Mouse (Mus musculus): Measurements from ENCODE around the gene Oxct2b. TPM values are rescaled to one million over a fixed set of nuclear protein-coding genes. Genes with fewer than 3 reads are reported as not detected.
"Not testable (repeated sequence)": the region's sequence is repeated elsewhere in the genome, so short reads cannot be mapped to it uniquely, and the experiment has no call there.

Oxct2b gene
- polyA plus RNA-seq, 1 experiment from 2014 or later: 0.45 TPM

DNA sequence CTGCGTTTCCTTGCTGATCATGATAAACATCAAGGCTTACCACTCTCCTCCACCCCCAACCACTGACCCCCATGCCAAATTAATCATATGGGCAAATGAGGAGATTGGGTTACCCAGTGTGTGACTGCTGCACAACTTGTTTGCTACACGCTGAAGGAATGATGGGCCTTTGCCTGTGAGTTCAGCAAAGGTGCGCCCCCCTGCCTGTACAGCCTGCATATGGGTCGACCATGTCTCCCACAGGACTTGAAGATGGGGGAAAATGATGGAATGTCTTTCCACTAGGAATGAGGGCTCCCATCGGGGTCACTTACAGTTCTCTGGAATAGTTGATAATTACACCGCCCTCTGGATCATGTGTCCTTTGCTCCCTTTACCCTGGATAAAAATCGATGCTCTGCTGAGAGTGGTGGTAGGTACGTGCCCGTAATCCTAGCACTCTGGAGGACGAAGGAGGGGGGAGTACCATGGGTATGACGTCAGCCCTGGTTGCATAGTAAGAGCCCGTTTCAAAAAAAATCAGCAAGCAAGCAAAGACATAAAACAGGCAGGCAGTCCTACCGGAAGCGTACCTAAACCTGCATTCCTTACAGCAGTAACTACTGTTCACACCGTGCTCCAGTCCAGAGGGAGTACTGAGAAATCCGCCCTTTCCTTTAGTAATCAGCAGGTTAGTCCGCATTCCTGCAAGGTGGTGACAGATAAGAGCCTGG lies 22.8 kb upstream of the Oxct2b start:
- no peaks in the 10 kb centered on the region for H3K36me3 ChIP-seq
- 0 out of 2 replicates have a peak, but pooled peaks have one; percentile 27 for ATAC-seq (ENCODE audit: low read depth)
- H3K9ac ChIP-seq: no peak overlapping the region
- no peak overlapping the region for H3K27ac ChIP-seq (replicated peaks)
- H3K9me3 ChIP-seq: no peaks in the 10 kb centered on the region
- H3K4me2 ChIP-seq: 0 out of 2 replicates have a peak overlapping the region, but pooled peaks have one; percentile 5
- no peaks in the 10 kb centered on the region; the same call in 1 of the 2 replicates for H3K27me3 ChIP-seq
- 65% methylated on average over 17 of the region's 17 CpGs for WGBS
- no peak overlapping the region for H3K4me3 ChIP-seq
- no peaks in the 10 kb centered on the region for H3K4me1 ChIP-seq (replicated peaks)

DNA sequence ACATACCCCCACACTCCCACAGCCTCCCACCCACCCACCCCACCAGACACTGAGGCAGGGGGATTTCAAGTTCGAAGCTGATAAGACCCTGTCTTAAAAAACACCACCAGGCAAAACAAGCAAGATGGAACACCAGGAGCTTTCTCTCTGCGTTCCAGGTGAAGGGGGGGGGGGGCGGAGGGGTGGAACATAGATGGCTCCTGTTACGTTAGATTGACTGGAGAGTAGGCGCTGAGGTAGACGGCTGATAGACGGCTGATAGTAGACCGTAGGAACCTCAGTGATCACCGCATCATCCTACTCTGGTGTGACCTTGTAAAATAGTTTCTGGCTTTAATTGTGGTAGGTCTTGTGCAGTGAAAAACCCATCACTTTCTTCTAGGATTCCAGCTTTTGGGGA lies 22.2 kb upstream of the Oxct2b start:
- Histone ChIP-seq H3K4me1 (replicated peaks) (no peaks in the 10 kb centered on the region), H3K27me3 (no peaks in the 10 kb centered on the region; the same call in 1 of the 2 replicates), H3K4me3 (no peak overlapping the region), H3K9ac (no peak overlapping the region), H3K4me2 (no peak overlapping the region), H3K9me3 (no peaks in the 10 kb centered on the region), H3K36me3 (no peaks in the 10 kb centered on the region), H3K27ac (replicated peaks) (no peak overlapping the region)
- WGBS: 74% methylated on average over 9 of the region's 9 CpGs
- no peak for ATAC-seq (ENCODE audit: low read depth)

DNA sequence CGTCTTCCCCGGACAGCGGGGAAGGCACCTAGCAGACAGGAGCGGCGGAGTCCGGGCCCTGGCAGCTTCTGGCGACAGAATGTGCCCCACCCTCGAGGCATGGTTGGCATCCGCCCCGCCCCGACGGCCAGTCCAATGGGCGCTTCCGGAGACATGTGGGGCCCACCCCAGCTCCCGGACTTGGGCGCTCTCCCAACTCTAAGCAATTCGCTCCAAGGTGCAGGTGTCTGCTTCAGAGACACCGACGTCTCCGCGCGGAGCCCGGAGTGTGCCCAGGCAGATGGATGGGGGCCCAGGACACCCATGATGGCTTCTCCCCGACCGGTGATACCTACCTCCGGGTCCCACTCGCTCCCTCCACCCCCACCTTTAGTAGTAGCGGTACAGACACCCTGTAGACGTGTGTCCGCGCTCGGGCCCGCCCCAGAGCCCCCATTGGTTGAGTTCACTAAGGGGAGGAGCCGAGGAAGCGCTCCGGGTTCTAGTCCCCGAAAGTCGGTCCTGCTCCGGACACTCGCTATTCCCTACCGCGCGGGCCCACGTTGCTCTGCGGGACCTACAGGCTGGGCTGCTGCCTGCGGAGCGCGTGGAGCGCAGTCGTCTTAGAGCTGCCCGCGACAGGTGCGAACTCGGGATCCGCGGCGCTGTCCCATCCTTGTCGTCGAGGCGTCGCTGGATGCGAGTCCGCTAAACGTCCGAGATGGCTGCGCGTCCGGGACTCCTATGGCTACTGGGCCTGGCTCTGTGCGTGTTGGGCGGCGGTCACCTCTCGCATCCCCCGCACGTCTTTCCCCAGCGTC lies 11.2 kb upstream of the Oxct2b start, which contains the start of gene Bmp8b:
Bmp8b (plus strand) TSS at position 515 of the 800 bp plus-strand sequence.
- Histone ChIP-seq H3K27me3 (peaks cover 55% of the 10 kb centered on the region), H3K9me3 (no peaks in the 10 kb centered on the region), H3K27ac (replicated peaks) (no peak within 1 kb of the TSS), H3K9ac (peak within 1 kb of the TSS; percentile 23; the same call in 1 of the 2 replicates), H3K4me2 (peak within 1 kb of the TSS; percentile 50), H3K36me3 (no peaks in the 10 kb centered on the region), H3K4me3 (peak within 1 kb of the TSS; percentile 27), H3K4me1 (replicated peaks) (peaks cover 10% of the 10 kb centered on the region)
- peak; percentile 60 for ATAC-seq (ENCODE audit: low read depth)
- WGBS: 6% methylated on average over 75 of the region's 75 CpGs

GRCm38 (mm10) chr4:123105451-123105790 lies 10.6 kb upstream of the Oxct2b start:
- no peaks in the 10 kb centered on the region for H3K9me3 ChIP-seq
- no peaks in the 10 kb centered on the region for H3K36me3 ChIP-seq
- peaks cover 55% of the 10 kb centered on the region for H3K27me3 ChIP-seq
- peak overlapping the region; percentile 50 for H3K4me2 ChIP-seq
- WGBS: 28% methylated on average over 24 of the region's 24 CpGs
- H3K4me3 ChIP-seq: peak overlapping the region; percentile 27
- no peak overlapping the region for H3K27ac ChIP-seq (replicated peaks)
- peak overlapping the region; percentile 23; the same call in 1 of the 2 replicates for H3K9ac ChIP-seq
- H3K4me1 ChIP-seq (replicated peaks): peaks cover 10% of the 10 kb centered on the region
- peak; percentile 57; the same call in 1 of the 2 replicates for ATAC-seq (ENCODE audit: low read depth)

DNA sequence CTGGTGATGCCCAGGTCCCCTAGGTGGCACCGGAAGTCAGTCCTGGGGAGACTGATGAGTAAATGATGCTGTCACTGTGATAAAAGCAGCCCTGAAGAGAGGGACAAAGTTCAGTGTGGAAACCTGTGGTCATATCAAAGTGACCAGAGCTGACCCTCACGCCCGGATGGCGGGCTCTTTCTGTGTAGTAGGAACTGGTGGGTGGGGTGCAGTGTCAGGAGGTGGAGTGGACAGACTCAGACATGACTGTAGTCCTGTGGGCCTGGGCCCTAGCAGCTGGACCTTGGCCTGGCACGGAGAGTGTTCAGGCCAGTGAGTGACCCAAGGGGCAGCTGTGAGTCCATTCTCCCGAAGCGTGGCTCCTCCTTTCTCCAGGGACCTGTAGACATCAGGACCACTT lies 10.1 kb upstream of the Oxct2b start:
- not testable (repeated sequence) for H3K4me2 ChIP-seq; H3K9me3 ChIP-seq; ATAC-seq (ENCODE audit: low read depth); H3K9ac ChIP-seq; H3K27ac ChIP-seq (replicated peaks); H3K36me3 ChIP-seq; H3K4me3 ChIP-seq
- 83% methylated on average over 7 of the region's 7 CpGs for WGBS
- peaks cover 10% of the 10 kb centered on the region for H3K4me1 ChIP-seq (replicated peaks)
- H3K27me3 ChIP-seq: peaks cover 55% of the 10 kb centered on the region

GRCm38 (mm10) chr4:123106864-123107263 lies 9.2 kb upstream of the Oxct2b start:
- Histone ChIP-seq H3K9ac (no peak overlapping the region), H3K4me3 (no peak overlapping the region), H3K4me1 (replicated peaks) (peaks cover 10% of the 10 kb centered on the region), H3K27me3 (peaks cover 53% of the 10 kb centered on the region), H3K4me2 (no peak overlapping the region), H3K9me3 (no peaks in the 10 kb centered on the region), H3K36me3 (no peaks in the 10 kb centered on the region), H3K27ac (replicated peaks) (no peak overlapping the region)
- no peak for ATAC-seq (ENCODE audit: low read depth)
- WGBS: 86% methylated on average over 2 of the region's 2 CpGs

- peaks cover 10% of the 10 kb centered on the region for H3K4me1 ChIP-seq (replicated peaks)
- no peak overlapping the region for H3K9ac ChIP-seq
- H3K4me3 ChIP-seq: no peak overlapping the region
- H3K9me3 ChIP-seq: no peaks in the 10 kb centered on the region
- WGBS: 93% methylated on average over 5 of the region's 5 CpGs
- peaks cover 46% of the 10 kb centered on the region for H3K27me3 ChIP-seq
- H3K27ac ChIP-seq (replicated peaks): no peak overlapping the region
- no peaks in the 10 kb centered on the region for H3K36me3 ChIP-seq
- no peak for ATAC-seq (ENCODE audit: low read depth)
- no peak overlapping the region for H3K4me2 ChIP-seq
Observed at GRCm38 (mm10) chr4:123108056-123108455, 8.0 kb upstream of the Oxct2b start.

- Histone ChIP-seq H3K4me3 (no peak overlapping the region), H3K27me3 (peaks cover 26% of the 10 kb centered on the region), H3K4me2 (no peak overlapping the region), H3K9ac (no peak overlapping the region), H3K4me1 (replicated peaks) (peaks cover under 1% of the 10 kb centered on the region; the same call in 1 of the 2 replicates), H3K27ac (replicated peaks) (no peak overlapping the region), H3K9me3 (no peaks in the 10 kb centered on the region), H3K36me3 (no peaks in the 10 kb centered on the region)
- WGBS: 85% methylated on average over 4 of the region's 4 CpGs
- ATAC-seq (ENCODE audit: low read depth): no peak
Observed at GRCm38 (mm10) chr4:123110751-123111150, 5.3 kb upstream of the Oxct2b start.

DNA sequence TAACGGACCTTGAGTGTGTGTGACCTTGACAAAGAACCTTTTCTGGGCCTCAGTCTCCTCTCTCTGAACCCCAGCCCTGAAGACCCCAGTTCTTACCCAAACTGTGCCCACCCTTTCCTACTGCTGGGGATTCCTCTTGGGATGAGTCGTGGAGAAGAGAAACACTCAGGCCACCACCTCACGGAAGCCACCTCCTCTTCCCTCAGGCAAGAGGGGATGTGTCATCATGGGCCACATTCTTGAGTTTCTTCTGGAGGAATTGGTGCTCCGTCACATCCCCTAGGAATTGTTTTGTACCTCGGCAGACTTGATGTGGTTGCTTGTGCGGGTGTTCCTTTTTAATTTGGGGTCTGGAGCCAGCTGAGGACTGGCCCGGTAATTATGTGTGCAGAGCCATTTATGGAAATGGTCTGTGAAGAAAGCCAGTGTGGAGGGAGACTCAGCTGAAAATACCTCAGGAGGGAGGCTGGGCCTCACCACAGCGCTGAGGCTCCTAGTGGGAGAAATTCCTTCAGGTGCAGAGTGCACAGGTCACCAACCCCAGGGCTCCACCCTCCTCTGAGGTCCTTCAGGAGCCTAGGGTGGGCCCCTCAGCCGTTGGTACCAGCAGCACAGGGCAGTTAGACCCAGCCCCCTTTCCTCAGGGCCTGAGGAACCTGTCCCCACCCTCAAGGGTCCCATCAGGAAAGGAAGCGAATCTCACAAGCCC lies 4.6 kb upstream of the Oxct2b start:
- WGBS: 78% methylated on average over 10 of the region's 10 CpGs
- H3K27me3 ChIP-seq: peaks cover 23% of the 10 kb centered on the region

GRCm38 (mm10) chr4:123112216-123112764 lies 3.8 kb upstream of the Oxct2b start:
- Histone ChIP-seq H3K9ac (no peak overlapping the region), H3K4me1 (replicated peaks) (peaks cover 5% of the 10 kb centered on the region; the same call in 1 of the 2 replicates), H3K27ac (replicated peaks) (no peak overlapping the region), H3K27me3 (peaks cover 19% of the 10 kb centered on the region), H3K36me3 (no peaks in the 10 kb centered on the region), H3K4me3 (no peak overlapping the region), H3K9me3 (no peaks in the 10 kb centered on the region), H3K4me2 (no peak overlapping the region)
- no peak for ATAC-seq (ENCODE audit: low read depth)
- 81% methylated on average over 8 of the region's 8 CpGs for WGBS

More for the DNA sequence above, 4.6 kb upstream of the Oxct2b start:
- not testable (repeated sequence) for H3K4me1 ChIP-seq (replicated peaks); H3K27ac ChIP-seq (replicated peaks); H3K9me3 ChIP-seq; H3K4me2 ChIP-seq; H3K9ac ChIP-seq; ATAC-seq (ENCODE audit: low read depth); H3K36me3 ChIP-seq; H3K4me3 ChIP-seq

- not testable (repeated sequence) for ATAC-seq (ENCODE audit: low read depth); H3K27ac ChIP-seq (replicated peaks); H3K9me3 ChIP-seq; H3K36me3 ChIP-seq; H3K4me3 ChIP-seq; H3K4me1 ChIP-seq (replicated peaks); H3K4me2 ChIP-seq; H3K9ac ChIP-seq
- WGBS: 90% methylated on average over 4 of the region's 4 CpGs
- H3K27me3 ChIP-seq: peaks cover 22% of the 10 kb centered on the region
Observed at GRCm38 (mm10) chr4:123114651-123115050, 1.4 kb upstream of the Oxct2b start.
